Mouse (Mus musculus) small intestine, adult 2 months (tissue): ENCODE data around the gene Pomgnt2. TPM values are rescaled to one million over a fixed set of nuclear protein-coding genes. Genes with fewer than 3 reads are reported as not detected.

Experiments
- H3K27ac ChIP-seq: fragments of 200-500 bp; 2 replicates; pipeline ENCODE4 v1.5.1; 2012; ENCODE audit warnings: low read depth, low read length, control low read depth, inconsistent platforms; ENCODE audit not compliant: insufficient read depth
- H3K27me3 ChIP-seq: fragments of 200-500 bp; 2 replicates; pipeline ENCODE4 v1.6.1; 2012; ENCODE audit warnings: mild to moderate bottlenecking, moderate library complexity, low read length, inconsistent platforms; ENCODE audit not compliant: control insufficient read depth, insufficient read depth
- H3K36me3 ChIP-seq: fragments of 200-500 bp; 2 replicates; pipeline ENCODE4 v1.6.1; 2012; ENCODE audit warnings: mild to moderate bottlenecking, low read length, control low read depth, inconsistent platforms; ENCODE audit not compliant: control insufficient read depth, insufficient read depth
- H3K4me1 ChIP-seq: fragments of 200-500 bp; 2 replicates; pipeline ENCODE4 v1.6.1; 2012; ENCODE audit warnings: low read length, inconsistent platforms, mixed read lengths; ENCODE audit not compliant: control insufficient read depth, insufficient read depth, insufficient read length
- H3K4me3 ChIP-seq: fragments of 200-500 bp; 2 replicates; pipeline ENCODE4 v1.5.1; 2012; ENCODE audit warnings: low read depth, mild to moderate bottlenecking, control low read depth, inconsistent platforms, low read length, moderate library complexity
- CTCF ChIP-seq: fragments of 200-500 bp; IDR thresholded peaks from 2 replicates; pipeline ENCODE4 v1.5.1; 2012; ENCODE audit warnings: low read depth, mild to moderate bottlenecking, control low read depth, inconsistent platforms, low read length, moderate library complexity, mixed read lengths; ENCODE audit not compliant: insufficient replicate concordance, insufficient read length; ENCODE audit errors: extremely low read depth
- POLR2A ChIP-seq: fragments of 200-500 bp; IDR thresholded peaks from 2 replicates; pipeline ENCODE4 v1.6.1; 2012; ENCODE audit warnings: low read depth, mild to moderate bottlenecking, control low read depth, inconsistent platforms, low read length, moderate library complexity
- WGBS: fragments of 180-500 bp; shearing (Covaris S2); methylation state at CpG from one replicate; pipeline ENCODE4 v1.1.7; 2018; 5-methylcytosine and 5-hydroxymethylcytosine counted together
- polyA plus RNA-seq: library from polyadenylated mRNA; depleted of rRNA; stranded (reverse); fragments of >200 nt; gene quantifications from 2 replicates; pipeline ENCODE4 v1.2.3, GENCODE M21; 2012

The Pomgnt2 gene
- polyA plus RNA-seq, 1 experiment = 7.5 TPM

DNA sequence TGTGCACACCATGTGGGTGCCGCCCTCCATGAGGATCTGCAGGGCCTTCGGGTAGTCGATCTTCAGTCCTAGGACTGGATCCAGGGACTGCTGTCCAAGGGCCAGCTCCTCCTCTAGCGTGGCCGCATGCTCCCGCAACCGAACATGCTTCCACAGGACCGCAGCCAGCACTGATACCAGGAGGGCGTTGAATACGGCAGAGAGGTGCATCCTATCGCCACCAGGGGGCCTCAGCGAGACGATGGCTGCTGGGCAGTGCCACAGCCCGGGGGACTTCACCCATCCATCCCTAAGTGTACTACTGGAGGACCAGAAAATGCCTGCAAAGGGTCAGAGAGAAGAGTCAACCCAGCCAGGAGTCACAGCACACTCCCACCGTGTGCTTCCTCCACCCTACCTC, 13.4 kb downstream of the Pomgnt2 start:
- Histone ChIP-seq H3K4me3 (no peak overlapping the region), H3K4me1 (no peaks in the 10 kb centered on the region), H3K27ac (no peak overlapping the region), H3K36me3 (no peaks in the 10 kb centered on the region), H3K27me3 (no peaks in the 10 kb centered on the region)
- TF ChIP-seq CTCF (peak; percentile 74), POLR2A (no peak)
- WGBS = 40% methylated on average over 15 of the region's 15 CpGs

DNA sequence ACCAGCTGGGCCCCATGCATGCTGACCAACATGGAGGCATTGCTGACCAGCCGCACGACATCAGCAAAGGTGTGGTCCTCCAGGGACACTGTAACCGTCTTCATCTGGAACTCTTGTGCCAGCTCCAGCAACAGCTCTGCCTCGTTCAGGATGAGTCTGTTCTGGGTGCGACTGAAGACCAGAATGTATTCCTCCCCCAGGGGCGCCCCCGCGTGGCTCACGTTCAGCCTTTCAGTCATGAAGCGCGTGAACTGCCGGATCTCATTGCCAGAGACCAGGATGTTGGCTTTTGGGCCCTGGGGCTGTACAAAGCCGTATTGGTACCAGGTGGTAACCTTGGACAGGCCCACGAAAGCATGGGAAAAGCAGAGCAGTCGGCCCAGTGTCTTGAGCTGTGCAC, 14.2 kb downstream of the Pomgnt2 start:
- 94% methylated on average over 15 of the region's 15 CpGs for WGBS
- H3K4me1 ChIP-seq = no peaks in the 10 kb centered on the region
- H3K4me3 ChIP-seq = no peak overlapping the region
- no peaks in the 10 kb centered on the region for H3K27me3 ChIP-seq
- no peaks in the 10 kb centered on the region for H3K36me3 ChIP-seq
- TF ChIP-seq POLR2A (no peak), CTCF (no peak)
- no peak overlapping the region for H3K27ac ChIP-seq

GRCm38 (mm10) chr9:121982214-121982613, 14.7 kb downstream of the Pomgnt2 start:
- 97% methylated on average over 22 of the region's 22 CpGs for WGBS
- TF ChIP-seq CTCF = no peak
- no peak for TF ChIP-seq POLR2A
- Histone ChIP-seq H3K36me3 (no peaks in the 10 kb centered on the region), H3K4me3 (no peak overlapping the region), H3K27ac (no peak overlapping the region), H3K27me3 (no peaks in the 10 kb centered on the region), H3K4me1 (no peaks in the 10 kb centered on the region)

DNA sequence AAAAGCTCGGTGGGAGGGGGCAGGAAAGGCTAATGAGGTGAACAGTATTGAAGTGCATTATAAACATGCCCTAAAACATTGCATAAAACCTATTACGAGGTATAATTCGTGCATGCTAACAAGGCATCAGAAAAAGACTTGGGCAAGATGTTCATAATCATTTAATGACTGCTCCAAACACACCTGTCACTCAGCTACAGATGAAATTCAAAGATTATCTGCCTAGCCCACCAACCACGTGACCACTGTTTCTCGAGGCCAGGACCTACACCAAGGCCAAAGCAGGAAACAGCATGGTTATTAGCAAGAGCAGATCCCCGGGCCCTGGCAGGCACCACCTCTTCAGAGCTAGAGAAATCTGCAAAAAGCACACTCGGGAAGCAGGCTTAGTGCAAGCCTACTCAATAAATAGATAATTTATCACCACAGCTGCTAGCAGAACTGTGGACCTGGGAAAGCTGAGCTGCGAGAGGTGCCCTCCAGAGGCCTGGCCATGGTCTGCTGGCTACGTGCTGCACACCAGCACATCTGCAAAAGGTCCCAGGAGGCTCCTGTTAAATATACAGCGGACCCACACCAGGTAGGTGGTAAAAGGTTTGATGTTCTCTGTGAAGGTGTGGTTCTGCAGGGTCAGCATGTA, 15.3 kb downstream of the Pomgnt2 start:
- H3K4me1 ChIP-seq = no peaks in the 10 kb centered on the region
- H3K27me3 ChIP-seq = no peaks in the 10 kb centered on the region
- no peak for TF ChIP-seq CTCF
- no peak overlapping the region for H3K27ac ChIP-seq
- 69% methylated on average over 10 of the region's 10 CpGs for whole genome bisulfite sequencing
- H3K4me3 ChIP-seq = no peak overlapping the region
- H3K36me3 ChIP-seq = no peaks in the 10 kb centered on the region

- Histone ChIP-seq H3K4me1 (no peaks in the 10 kb centered on the region), H3K4me3 (no peak overlapping the region), H3K36me3 (no peaks in the 10 kb centered on the region), H3K27me3 (no peaks in the 10 kb centered on the region), H3K27ac (no peak overlapping the region)
- WGBS = 80% methylated on average over 9 of the region's 9 CpGs
- no peak for TF ChIP-seq POLR2A
- TF ChIP-seq CTCF = no peak
Observed at GRCm38 (mm10) chr9:121981046-121981445, 15.9 kb downstream of the Pomgnt2 start.

GRCm38 (mm10) chr9:121975321-121975720, 21.6 kb downstream of the Pomgnt2 start:
- Histone ChIP-seq H3K27me3 (no peaks in the 10 kb centered on the region; the same call in 1 of the 2 replicates), H3K36me3 (no peaks in the 10 kb centered on the region), H3K27ac (no peak overlapping the region), H3K4me1 (no peaks in the 10 kb centered on the region), H3K4me3 (no peak overlapping the region)
- TF ChIP-seq CTCF (no peak), POLR2A (no peak)
- 52% methylated on average over 2 of the region's 2 CpGs for WGBS

DNA sequence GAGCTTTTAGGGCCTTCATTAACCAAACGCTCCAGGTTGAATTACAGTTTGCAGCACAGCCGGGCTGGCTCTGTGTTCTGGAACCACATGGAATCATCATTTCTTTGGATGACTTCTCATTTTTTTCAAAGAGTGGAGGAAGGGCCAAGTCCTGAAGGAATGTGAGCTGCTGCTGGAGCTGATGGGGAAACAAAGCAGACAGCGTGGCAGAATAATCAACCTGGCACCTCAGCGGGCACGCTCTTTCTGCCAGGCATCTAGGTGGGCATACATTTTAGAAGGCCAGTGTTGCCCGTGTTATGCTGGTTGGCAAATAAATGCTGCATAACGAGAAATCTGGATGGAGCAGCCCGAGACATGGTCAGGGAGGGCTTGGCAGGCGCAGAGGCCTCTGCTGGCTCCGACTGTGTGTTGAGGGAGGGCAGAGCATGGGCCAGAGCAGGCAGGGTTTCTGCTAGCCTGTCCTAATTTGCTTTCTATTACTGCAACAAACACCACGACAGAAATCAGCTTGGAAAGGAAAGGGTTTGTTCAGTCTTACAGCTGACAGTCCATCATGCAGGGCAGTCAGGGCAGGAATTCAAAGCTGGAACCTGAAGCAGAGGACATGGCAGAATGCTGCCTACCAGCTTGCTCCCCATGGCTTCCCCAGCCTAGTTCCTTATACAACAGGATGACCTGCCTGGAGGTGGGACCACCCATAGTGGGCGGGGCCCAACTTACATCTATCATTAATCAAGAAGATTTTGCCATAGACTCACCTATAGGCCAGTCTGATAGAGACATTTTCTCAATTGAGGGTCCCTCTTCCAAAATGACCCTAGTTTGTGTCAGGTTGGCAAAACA, 22.5 kb downstream of the Pomgnt2 start:
- Histone ChIP-seq H3K27me3 (no peaks in the 10 kb centered on the region; the same call in 1 of the 2 replicates), H3K4me3 (no peak overlapping the region), H3K4me1 (no peaks in the 10 kb centered on the region), H3K27ac (no peak overlapping the region), H3K36me3 (no peaks in the 10 kb centered on the region)
- TF ChIP-seq CTCF (no peak), POLR2A (no peak)
- 76% methylated on average over 12 of the region's 12 CpGs for WGBS
